Mouse (Mus musculus) lung, postnatal 25 days (tissue): ENCODE data around the gene Agbl4.
A peak's percentile ranks its signal among the peaks of the same experiment; 100 is the strongest.

ENCODE experiments used
- DNase-seq: peaks from one replicate; pipeline ENCODE4 v3.0.0; 2022; ENCODE audit warnings: low spot score

Agbl4 gene

GRCm38 (mm10) chr4:110397618-110398045 is at the start of gene Agbl4:
Gene Agbl4 (plus strand): TSS chr4:110397661.
- DNase-seq = peak; percentile 2

GRCm38 (mm10) chr4:110350856-110351177 is 46.6 kb upstream of the Agbl4 start:
- DNase-seq = no peak

GRCm38 (mm10) chr4:110351178-110352000 is 46.1 kb upstream of the Agbl4 start, which contains the start of gene Elavl4:
Gene Elavl4 (minus strand): TSS chr4:110351909.
- no peak for DNase-seq

GRCm38 (mm10) chr4:110352001-110352369 is 45.5 kb upstream of the Agbl4 start:
- no peak for DNase-seq

GRCm38 (mm10) chr4:110360568-110360967 is 36.9 kb upstream of the Agbl4 start:
- DNase-seq = no peak

- DNase-seq = no peak
These were observed 1.2 kb upstream of the Agbl4 start for GRCm38 (mm10) chr4:110396221-110396620.

GRCm38 (mm10) chr4:110420306-110420705 is 22.8 kb downstream of the Agbl4 start:
- DNase-seq = no peak

- DNase-seq = no peak
These were observed 30.2 kb downstream of the Agbl4 start for GRCm38 (mm10) chr4:110427653-110428052.

GRCm38 (mm10) chr4:110494371-110494770 is 96.9 kb downstream of the Agbl4 start:
- DNase-seq = peak; percentile 2

GRCm38 (mm10) chr4:110529804-110530203 is 132.3 kb downstream of the Agbl4 start:
- no peak for DNase-seq

GRCm38 (mm10) chr4:110549223-110549622 is 151.8 kb downstream of the Agbl4 start:
- DNase-seq = no peak

GRCm38 (mm10) chr4:110597726-110598283 is 200.3 kb downstream of the Agbl4 start:
- DNase-seq = no peak

- no peak for DNase-seq
These were observed 244.0 kb downstream of the Agbl4 start for GRCm38 (mm10) chr4:110641417-110641816.

GRCm38 (mm10) chr4:110662940-110663339 is 265.5 kb downstream of the Agbl4 start:
- no peak for DNase-seq

GRCm38 (mm10) chr4:110674121-110674520 is 276.7 kb downstream of the Agbl4 start:
- DNase-seq = no peak

- no peak for DNase-seq
These were observed 337.7 kb downstream of the Agbl4 start for GRCm38 (mm10) chr4:110735141-110735540.

GRCm38 (mm10) chr4:110757941-110758340 is 360.5 kb downstream of the Agbl4 start:
- no peak for DNase-seq

- DNase-seq = no peak
These were observed 391.1 kb downstream of the Agbl4 start for GRCm38 (mm10) chr4:110788596-110788995.

- DNase-seq = no peak
These were observed 402.4 kb downstream of the Agbl4 start for GRCm38 (mm10) chr4:110799902-110800301.

- no peak for DNase-seq
These were observed 413.5 kb downstream of the Agbl4 start for GRCm38 (mm10) chr4:110810947-110811346.

- peak; percentile 31 for DNase-seq
These were observed 435.3 kb downstream of the Agbl4 start for GRCm38 (mm10) chr4:110832776-110833175.

GRCm38 (mm10) chr4:110879719-110880443 is 482.4 kb downstream of the Agbl4 start:
- DNase-seq = no peak

- DNase-seq = no peak
These were observed 518.6 kb downstream of the Agbl4 start for GRCm38 (mm10) chr4:110916061-110916460.
